Mouse (Mus musculus) forebrain, embryonic 11.5 days (tissue): ENCODE results near the gene Paxx. TPM values are rescaled to one million over a fixed set of nuclear protein-coding genes. Genes with fewer than 3 reads are reported as not detected.

Experiments
- ATAC-seq: fragments of 200-750 bp; cut with Nextera tagmentation; replicated peaks from 2 replicates; pipeline ENCODE4 v1.8.0; 2017; ENCODE audit warnings: moderate TSS enrichment; ENCODE audit not compliant: low FRiP score
- DNase-seq: peaks from one replicate; pipeline ENCODE4 v3.0.0-alpha.2; 2017; ENCODE audit warnings: low spot score
- H3K27ac ChIP-seq: fragments of 300-500 bp; sonication (generic); 2 replicates; pipeline ENCODE4 v1.5.1; 2014; ENCODE audit warnings: low read depth, low read length
- H3K27me3 ChIP-seq: fragments of 300-500 bp; sonication (generic); 2 replicates; pipeline ENCODE4 v1.6.1; 2014; ENCODE audit warnings: mild to moderate bottlenecking, low read length, mixed read lengths; ENCODE audit not compliant: control insufficient read depth, insufficient read depth
- H3K36me3 ChIP-seq: fragments of 300-500 bp; sonication (generic); 2 replicates; pipeline ENCODE4 v1.6.1; 2014; ENCODE audit warnings: mild to moderate bottlenecking, low read length, moderate library complexity, mixed read lengths; ENCODE audit not compliant: control insufficient read depth, insufficient read depth
- H3K4me1 ChIP-seq: fragments of 300-500 bp; sonication (generic); replicated peaks from 2 replicates; pipeline ENCODE4 v1.6.1; 2014; ENCODE audit warnings: low read length, mixed read lengths; ENCODE audit not compliant: control insufficient read depth, insufficient read depth
- H3K4me2 ChIP-seq: fragments of 300-500 bp; sonication (generic); 2 replicates; pipeline ENCODE4 v1.6.1; 2014; ENCODE audit warnings: low read depth, mild to moderate bottlenecking, low read length, moderate library complexity, mixed read lengths; ENCODE audit not compliant: severe bottlenecking
- H3K4me3 ChIP-seq: fragments of 300-500 bp; sonication (generic); 2 replicates; pipeline ENCODE4 v1.5.1; 2014; ENCODE audit warnings: low read depth, low read length
- H3K9ac ChIP-seq: fragments of 300-500 bp; sonication (generic); 2 replicates; pipeline ENCODE4 v1.6.1; 2014; ENCODE audit warnings: low read length
- H3K9me3 ChIP-seq: fragments of 300-500 bp; sonication (generic); 2 replicates; pipeline ENCODE4 v1.6.1; 2016; ENCODE audit warnings: low read length, mixed read lengths; ENCODE audit not compliant: control insufficient read depth
- WGBS: fragments of 180-500 bp; shearing (Covaris S2); extraction: QIAGEN DNeasy Blood & Tissue Kit; methylation state at CpG from one replicate; pipeline ENCODE4 v1.1.7; 2014; 5-methylcytosine and 5-hydroxymethylcytosine counted together
- polyA plus RNA-seq: library from polyadenylated mRNA; unstranded; fragments of >200 nt; fragmentation: Nextera tagmentation; extraction: Ambion mirVana; gene quantifications from 2 replicates; pipeline ENCODE4 v1.2.1, GENCODE M21; 2014

Gene Paxx
- polyA plus RNA-seq, 1 experiment from 2014 or later: 22.9 TPM

- H3K4me1 ChIP-seq: peaks cover 6% of the 10 kb centered on the region; the same call in 1 of the 2 replicates
- H3K9me3 ChIP-seq: no peaks in the 10 kb centered on the region
- H3K4me3 ChIP-seq: no peak overlapping the region
- H3K27ac ChIP-seq: no peak overlapping the region
- no peaks in the 10 kb centered on the region; the same call in 1 of the 2 replicates for H3K36me3 ChIP-seq
- H3K9ac ChIP-seq: no peak overlapping the region
- no peak overlapping the region for H3K4me2 ChIP-seq
- H3K27me3 ChIP-seq: no peaks in the 10 kb centered on the region
- ATAC-seq (no peak), DNase-seq (no peak)
- 80% methylated on average over 5 of the region's 5 CpGs for WGBS
Observed at GRCm38 (mm10) chr2:25458911-25459310, 2.0 kb downstream of the Paxx start.

- H3K4me1 ChIP-seq: peaks cover 6% of the 10 kb centered on the region; the same call in 1 of the 2 replicates
- DNase-seq (no peak), ATAC-seq (no peak)
- no peaks in the 10 kb centered on the region; the same call in 1 of the 2 replicates for H3K36me3 ChIP-seq
- no peaks in the 10 kb centered on the region for H3K9me3 ChIP-seq
- H3K27me3 ChIP-seq: no peaks in the 10 kb centered on the region
- H3K4me2 ChIP-seq: no peak overlapping the region
- no peak overlapping the region for H3K9ac ChIP-seq
- no peak overlapping the region for H3K27ac ChIP-seq
- 84% methylated on average over 9 of the region's 9 CpGs for WGBS
- no peak overlapping the region for H3K4me3 ChIP-seq
Observed at GRCm38 (mm10) chr2:25457022-25457896, 3.6 kb downstream of the Paxx start.

GRCm38 (mm10) chr2:25456205-25456953 is 4.5 kb downstream of the Paxx start, which contains the start of gene Clic3:
TSS of gene Clic3 (plus strand) at chr2:25456838.
- ATAC-seq: no peak
- Histone ChIP-seq H3K27me3 (no peaks in the 10 kb centered on the region), H3K4me2 (no peak within 1 kb of the TSS), H3K4me1 (peaks cover 6% of the 10 kb centered on the region; the same call in 1 of the 2 replicates), H3K9me3 (no peaks in the 10 kb centered on the region), H3K27ac (no peak within 1 kb of the TSS), H3K4me3 (no peak within 1 kb of the TSS), H3K9ac (no peak within 1 kb of the TSS), H3K36me3 (no peaks in the 10 kb centered on the region; the same call in 1 of the 2 replicates)
- 63% methylated on average over 14 of the region's 14 CpGs for WGBS
- no peak for DNase-seq

GRCm38 (mm10) chr2:25452951-25453350 is 7.9 kb downstream of the Paxx start:
- no peak overlapping the region for H3K27ac ChIP-seq
- H3K9ac ChIP-seq: no peak overlapping the region
- H3K4me2 ChIP-seq: no peak overlapping the region
- H3K9me3 ChIP-seq: no peaks in the 10 kb centered on the region
- no peak overlapping the region for H3K4me3 ChIP-seq
- no peaks in the 10 kb centered on the region for H3K27me3 ChIP-seq
- no peak for DNase-seq
- ATAC-seq: no peak
- 61% methylated on average over 1 of the region's 1 CpGs for WGBS
- H3K4me1 ChIP-seq: no peaks in the 10 kb centered on the region
- no peaks in the 10 kb centered on the region for H3K36me3 ChIP-seq

GRCm38 (mm10) chr2:25450853-25451647 is 9.8 kb downstream of the Paxx start:
- 82% methylated on average over 8 of the region's 8 CpGs for WGBS
- no peak overlapping the region for H3K4me2 ChIP-seq
- H3K9ac ChIP-seq: no peak overlapping the region
- no peak overlapping the region for H3K4me3 ChIP-seq
- no peaks in the 10 kb centered on the region for H3K36me3 ChIP-seq
- no peaks in the 10 kb centered on the region for H3K9me3 ChIP-seq
- H3K4me1 ChIP-seq: no peaks in the 10 kb centered on the region
- DNase-seq: no peak
- no peak overlapping the region for H3K27ac ChIP-seq
- ATAC-seq: no peak
- H3K27me3 ChIP-seq: no peaks in the 10 kb centered on the region

GRCm38 (mm10) chr2:25442682-25443081 is 18.2 kb downstream of the Paxx start:
- Histone ChIP-seq H3K27me3 (no peaks in the 10 kb centered on the region), H3K27ac (no peak overlapping the region), H3K4me2 (no peak overlapping the region), H3K9me3 (no peaks in the 10 kb centered on the region), H3K4me1 (no peaks in the 10 kb centered on the region), H3K36me3 (no peaks in the 10 kb centered on the region; the same call in 1 of the 2 replicates), H3K9ac (no peak overlapping the region), H3K4me3 (no peak overlapping the region)
- DNase-seq (no peak), ATAC-seq (no peak)
- 92% methylated on average over 14 of the region's 14 CpGs for WGBS

- no peak for DNase-seq
- H3K9me3 ChIP-seq: no peaks in the 10 kb centered on the region
- no peaks in the 10 kb centered on the region for H3K27me3 ChIP-seq
- H3K4me3 ChIP-seq: no peak overlapping the region
- no peak for ATAC-seq
- no peak overlapping the region for H3K9ac ChIP-seq
- no peaks in the 10 kb centered on the region; the same call in 1 of the 2 replicates for H3K36me3 ChIP-seq
- no peak overlapping the region for H3K27ac ChIP-seq
- H3K4me1 ChIP-seq: no peaks in the 10 kb centered on the region
- 90% methylated on average over 20 of the region's 20 CpGs for WGBS
- no peak overlapping the region for H3K4me2 ChIP-seq
Observed at GRCm38 (mm10) chr2:25441067-25441466, 19.8 kb downstream of the Paxx start.

- Histone ChIP-seq H3K4me3 (no peak overlapping the region), H3K9me3 (no peaks in the 10 kb centered on the region), H3K4me2 (no peak overlapping the region), H3K4me1 (no peaks in the 10 kb centered on the region), H3K27ac (no peak overlapping the region), H3K36me3 (no peaks in the 10 kb centered on the region), H3K9ac (no peak overlapping the region), H3K27me3 (no peaks in the 10 kb centered on the region)
- ATAC-seq (no peak), DNase-seq (no peak)
- WGBS: 93% methylated on average over 10 of the region's 10 CpGs
Observed at GRCm38 (mm10) chr2:25436286-25436820, 24.5 kb downstream of the Paxx start.
